Mouse (Mus musculus): ENCODE measurements around the gene Ppp1r12a. TPM values are rescaled to one million over a fixed set of nuclear protein-coding genes. Genes with fewer than 3 reads are reported as not detected.

Ppp1r12a gene
- polyA plus RNA-seq, 1 experiment: 1.0 TPM

- H3K36me3 ChIP-seq (ENCODE audit: control insufficient read depth): no peaks in the 10 kb centered on the region
- no peaks in the 10 kb centered on the region for H3K9me3 ChIP-seq (ENCODE audit: control insufficient read depth, low read length)
- H3K27me3 ChIP-seq (ENCODE audit: control insufficient read depth): no peaks in the 10 kb centered on the region; the same call in 1 of the 2 replicates
- no peak for TF ChIP-seq GATA1 (IDR thresholded peaks at IDR 0.05; ENCODE audit: low read length)
- no peak for TF ChIP-seq TAL1 (IDR thresholded peaks at IDR 0.05; ENCODE audit: low read length)
- H3K4me3 ChIP-seq (replicated peaks): no peak overlapping the region
- H3K4me1 ChIP-seq (ENCODE audit: control insufficient read depth): peaks cover 4% of the 10 kb centered on the region
These were observed 137.8 kb downstream of the Ppp1r12a start for GRCm38 (mm10) chr10:108299828-108300227.

GRCm38 (mm10) chr10:108300843-108301242 is 138.8 kb downstream of the Ppp1r12a start:
- peaks cover 4% of the 10 kb centered on the region for H3K4me1 ChIP-seq (ENCODE audit: control insufficient read depth)
- no peaks in the 10 kb centered on the region; the same call in 1 of the 2 replicates for H3K27me3 ChIP-seq (ENCODE audit: control insufficient read depth)
- TF ChIP-seq TAL1 (IDR thresholded peaks at IDR 0.05; ENCODE audit: low read length) (no peak), GATA1 (IDR thresholded peaks at IDR 0.05; ENCODE audit: low read length) (no peak)
- H3K36me3 ChIP-seq (ENCODE audit: control insufficient read depth): no peaks in the 10 kb centered on the region
- H3K4me3 ChIP-seq (replicated peaks): no peak overlapping the region
- H3K9me3 ChIP-seq (ENCODE audit: control insufficient read depth, low read length): no peaks in the 10 kb centered on the region; the same call in 1 of the 2 replicates

GRCm38 (mm10) chr10:108307772-108308171 is 145.8 kb downstream of the Ppp1r12a start:
- H3K36me3 ChIP-seq (ENCODE audit: control insufficient read depth): no peaks in the 10 kb centered on the region
- H3K4me3 ChIP-seq (replicated peaks): no peak overlapping the region
- peaks cover 2% of the 10 kb centered on the region for H3K4me1 ChIP-seq (ENCODE audit: control insufficient read depth)
- no peaks in the 10 kb centered on the region; the same call in 1 of the 2 replicates for H3K9me3 ChIP-seq (ENCODE audit: control insufficient read depth, low read length)
- TF ChIP-seq TAL1 (IDR thresholded peaks at IDR 0.05; ENCODE audit: low read length) (no peak), GATA1 (IDR thresholded peaks at IDR 0.05; ENCODE audit: low read length) (no peak)
- no peaks in the 10 kb centered on the region; the same call in 1 of the 2 replicates for H3K27me3 ChIP-seq (ENCODE audit: control insufficient read depth)

GRCm38 (mm10) chr10:108310195-108310594 is 148.2 kb downstream of the Ppp1r12a start:
- H3K9me3 ChIP-seq (ENCODE audit: control insufficient read depth, low read length): no peaks in the 10 kb centered on the region
- no peak overlapping the region for H3K4me3 ChIP-seq (replicated peaks)
- H3K4me1 ChIP-seq (ENCODE audit: control insufficient read depth): peaks cover 15% of the 10 kb centered on the region
- TF ChIP-seq TAL1 (IDR thresholded peaks at IDR 0.05; ENCODE audit: low read length): no peak
- no peak for TF ChIP-seq GATA1 (IDR thresholded peaks at IDR 0.05; ENCODE audit: low read length)
- no peaks in the 10 kb centered on the region for H3K27me3 ChIP-seq (ENCODE audit: control insufficient read depth)
- H3K36me3 ChIP-seq (ENCODE audit: control insufficient read depth): no peaks in the 10 kb centered on the region

- Histone ChIP-seq H3K4me3 (replicated peaks) (no peak overlapping the region), H3K4me1 (ENCODE audit: control insufficient read depth) (peaks cover 15% of the 10 kb centered on the region), H3K27me3 (ENCODE audit: control insufficient read depth) (no peaks in the 10 kb centered on the region), H3K36me3 (ENCODE audit: control insufficient read depth) (no peaks in the 10 kb centered on the region), H3K9me3 (ENCODE audit: control insufficient read depth, low read length) (no peaks in the 10 kb centered on the region)
- no peak for TF ChIP-seq GATA1 (IDR thresholded peaks at IDR 0.05; ENCODE audit: low read length)
- no peak for TF ChIP-seq TAL1 (IDR thresholded peaks at IDR 0.05; ENCODE audit: low read length)
These were observed 149.4 kb downstream of the Ppp1r12a start for GRCm38 (mm10) chr10:108311396-108311795.

GRCm38 (mm10) chr10:108313845-108314244 is 151.9 kb downstream of the Ppp1r12a start:
- Histone ChIP-seq H3K4me3 (replicated peaks) (no peak overlapping the region), H3K36me3 (ENCODE audit: control insufficient read depth) (no peaks in the 10 kb centered on the region), H3K27me3 (ENCODE audit: control insufficient read depth) (no peaks in the 10 kb centered on the region), H3K4me1 (ENCODE audit: control insufficient read depth) (peaks cover 15% of the 10 kb centered on the region), H3K9me3 (ENCODE audit: control insufficient read depth, low read length) (no peaks in the 10 kb centered on the region)
- TF ChIP-seq GATA1 (IDR thresholded peaks at IDR 0.05; ENCODE audit: low read length) (no peak), TAL1 (IDR thresholded peaks at IDR 0.05; ENCODE audit: low read length) (no peak)

- Histone ChIP-seq H3K4me1 (ENCODE audit: control insufficient read depth) (peaks cover 15% of the 10 kb centered on the region), H3K9me3 (ENCODE audit: control insufficient read depth, low read length) (no peaks in the 10 kb centered on the region), H3K27me3 (ENCODE audit: control insufficient read depth) (no peaks in the 10 kb centered on the region), H3K4me3 (replicated peaks) (no peak overlapping the region), H3K36me3 (ENCODE audit: control insufficient read depth) (no peaks in the 10 kb centered on the region)
- TF ChIP-seq GATA1 (IDR thresholded peaks at IDR 0.05; ENCODE audit: low read length) (no peak), TAL1 (IDR thresholded peaks at IDR 0.05; ENCODE audit: low read length) (no peak)
These were observed 152.4 kb downstream of the Ppp1r12a start for GRCm38 (mm10) chr10:108314396-108314795.

- H3K27me3 ChIP-seq (ENCODE audit: control insufficient read depth): no peaks in the 10 kb centered on the region
- H3K4me3 ChIP-seq (replicated peaks): no peak overlapping the region
- H3K4me1 ChIP-seq (ENCODE audit: control insufficient read depth): peaks cover 15% of the 10 kb centered on the region
- H3K9me3 ChIP-seq (ENCODE audit: control insufficient read depth, low read length): no peaks in the 10 kb centered on the region
- H3K36me3 ChIP-seq (ENCODE audit: control insufficient read depth): no peaks in the 10 kb centered on the region
- TF ChIP-seq TAL1 (IDR thresholded peaks at IDR 0.05; ENCODE audit: low read length) (no peak), GATA1 (IDR thresholded peaks at IDR 0.05; ENCODE audit: low read length) (no peak)
These were observed 153.2 kb downstream of the Ppp1r12a start for GRCm38 (mm10) chr10:108315236-108315635.

GRCm38 (mm10) chr10:108328356-108328755 is 166.4 kb downstream of the Ppp1r12a start:
- TF ChIP-seq TAL1 (IDR thresholded peaks at IDR 0.05; ENCODE audit: low read length): no peak
- TF ChIP-seq GATA1 (IDR thresholded peaks at IDR 0.05; ENCODE audit: low read length): no peak
- Histone ChIP-seq H3K9me3 (ENCODE audit: control insufficient read depth, low read length) (peaks cover 4% of the 10 kb centered on the region), H3K4me1 (ENCODE audit: control insufficient read depth) (peaks cover 26% of the 10 kb centered on the region), H3K36me3 (ENCODE audit: control insufficient read depth) (no peaks in the 10 kb centered on the region), H3K4me3 (replicated peaks) (no peak overlapping the region), H3K27me3 (ENCODE audit: control insufficient read depth) (peaks cover 27% of the 10 kb centered on the region)

GRCm38 (mm10) chr10:108328983-108329382 is 167.0 kb downstream of the Ppp1r12a start:
- H3K4me3 ChIP-seq (replicated peaks): no peak overlapping the region
- no peaks in the 10 kb centered on the region for H3K36me3 ChIP-seq (ENCODE audit: control insufficient read depth)
- peaks cover 30% of the 10 kb centered on the region for H3K4me1 ChIP-seq (ENCODE audit: control insufficient read depth)
- peaks cover 27% of the 10 kb centered on the region for H3K27me3 ChIP-seq (ENCODE audit: control insufficient read depth)
- H3K9me3 ChIP-seq (ENCODE audit: control insufficient read depth, low read length): peaks cover 4% of the 10 kb centered on the region
- no peak for TF ChIP-seq GATA1 (IDR thresholded peaks at IDR 0.05; ENCODE audit: low read length)
- no peak for TF ChIP-seq TAL1 (IDR thresholded peaks at IDR 0.05; ENCODE audit: low read length)

All from erythroblast, embryonic 14.5 days (primary cell).